In genomic region chr5:77035101-77035500, GRCm38 (mm10) we compare ENCODE assay signal across 15 mouse cellular contexts. TPM values are rescaled to one million over a fixed set of nuclear protein-coding genes. Genes with fewer than 3 reads are reported as not detected.
"Had no signal": no experiment of that assay in that cellular context is flagged by ENCODE, and none has a peak within 500 bp of the region (broad histone marks: within the 10 kb centered on the region; RNA-seq: fewer than 3 reads in every experiment).

No protein-coding gene starts in this region.

RNA-seq across cellular contexts. Expression of gene Thegl, which starts 19.3 kb away (rescaled TPM):
- polyA plus RNA-seq: heart, embryonic 12.5 days; heart, embryonic 14.5 days; heart, embryonic 16.5 days; inflammation-experienced regulatory T-cells, adult 6 months; kidney, embryonic 14.5 days; limb, embryonic 11.5 days; limb, embryonic 13.5 days; liver, adult 2 months had no signal

RNA-seq across cellular contexts. Expression of gene Arl9, which starts 31.2 kb away (rescaled TPM):
- polyA plus RNA-seq: heart, embryonic 12.5 days; heart, embryonic 14.5 days; heart, embryonic 16.5 days; hindbrain, embryonic 10.5 days; hindbrain, embryonic 14.5 days; hindbrain, embryonic 16.5 days; inflammation-experienced regulatory T-cells, adult 6 months; intestine, postnatal 0 days; kidney, embryonic 14.5 days; kidney, embryonic 16.5 days; limb, embryonic 11.5 days; limb, embryonic 13.5 days; limb, embryonic 15.5 days; liver, embryonic 12.5 days had no signal
